Mouse (Mus musculus) mesoderm, embryonic 11.5 days (tissue): ENCODE measurements at regions not wholly inside any gene's neighbourhood (a gene's known extent, or its start where the extent isn't known, plus 50 kb on each side); places are given as distances from the start of the nearest gene placed in this dataset.

ENCODE experiments used
- DNase-seq: peaks from one replicate; pipeline ENCODE4 v3.0.0-alpha.2; 2012; ENCODE audit warnings: low read depth, low spot score

DNA sequence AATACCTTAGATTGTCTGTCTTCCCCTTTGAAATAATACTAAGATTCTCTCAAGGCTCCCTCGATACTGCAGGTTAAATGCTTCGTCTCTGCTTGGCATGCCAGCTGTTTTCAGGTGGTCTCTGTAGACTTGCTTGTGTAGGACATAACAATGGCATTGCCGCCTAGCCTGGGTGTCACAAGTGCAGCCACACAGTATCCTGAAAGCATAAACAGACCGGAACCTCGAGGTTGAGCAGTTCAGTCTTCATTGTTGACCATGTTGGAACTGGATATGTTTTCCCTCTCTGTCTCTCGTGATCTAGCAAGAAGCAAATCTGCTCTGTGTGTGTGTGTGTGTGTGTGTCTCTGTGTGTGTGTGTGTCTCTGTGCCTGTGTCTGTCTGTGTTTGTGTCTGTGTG lies 675.4 kb upstream of the Tmem132c start:
- DNase-seq: no peak

- DNase-seq: no peak
Observed at GRCm38 (mm10) chr5:126573766-126574165, 667.8 kb upstream of the Tmem132c start.

DNA sequence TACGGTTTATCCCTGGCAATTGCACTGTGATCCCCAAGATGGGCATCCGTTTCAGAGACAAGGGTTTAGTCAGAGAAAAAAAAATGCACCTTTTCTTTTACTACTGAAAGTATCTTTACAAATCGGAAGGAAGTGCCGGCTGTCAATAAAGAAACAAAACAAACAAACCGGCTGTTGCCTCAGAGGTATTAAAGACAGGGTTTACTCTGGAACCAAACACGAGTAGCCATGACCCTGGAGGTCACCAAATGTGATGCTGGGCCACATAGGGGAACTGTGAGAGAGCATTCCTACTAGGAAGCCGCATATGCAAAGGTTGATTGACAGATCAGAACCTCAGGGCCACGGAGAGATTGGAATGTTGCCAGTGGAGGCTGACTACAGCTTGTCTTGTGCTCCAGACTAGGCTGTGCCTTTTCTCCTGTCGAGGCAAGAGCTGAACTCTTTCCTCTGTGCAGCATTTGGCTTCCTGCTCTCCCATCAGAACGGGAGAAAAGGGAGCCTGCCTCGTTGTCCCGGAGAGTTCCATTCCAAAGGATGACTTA lies 643.8 kb upstream of the Tmem132c start:
- no peak for DNase-seq

DNA sequence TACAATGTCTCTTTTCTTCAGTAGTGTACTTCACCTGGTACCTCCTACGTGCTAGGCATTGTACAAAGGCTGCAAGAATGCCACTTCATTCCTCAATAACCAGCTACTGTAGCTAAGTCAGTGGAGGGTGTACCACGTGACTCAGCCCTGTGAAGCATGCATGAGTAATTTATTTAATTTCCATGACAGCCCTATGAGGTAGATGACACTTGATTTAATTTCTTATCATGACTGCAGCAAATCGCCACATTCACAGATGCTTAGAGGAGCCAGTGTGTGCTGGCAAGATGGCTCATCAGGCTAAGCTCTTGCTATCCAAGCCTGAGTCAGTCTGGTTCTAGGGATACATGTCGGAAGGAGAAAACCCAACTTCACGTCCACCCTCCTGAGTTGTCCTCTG lies 642.0 kb upstream of the Tmem132c start:
- no peak for DNase-seq

DNA sequence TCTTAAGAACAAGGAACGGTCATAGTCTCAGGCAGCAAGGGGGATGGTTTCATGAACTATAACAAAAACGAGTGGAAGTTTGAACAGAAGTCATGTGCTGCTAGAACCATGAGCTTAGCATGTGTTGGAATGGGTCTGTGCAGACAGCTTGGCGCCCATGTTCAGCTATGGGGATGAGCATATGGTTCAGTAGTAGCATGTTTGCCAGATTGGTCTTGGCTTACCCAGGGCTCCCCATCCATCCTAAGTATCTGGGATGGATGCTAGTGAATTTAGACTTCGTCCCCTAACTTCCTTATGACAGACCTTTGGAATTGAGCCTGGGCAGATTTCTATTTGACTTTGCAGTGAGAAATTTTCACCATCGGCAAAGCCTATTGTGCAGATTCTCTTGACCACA lies 634.9 kb upstream of the Tmem132c start:
- DNase-seq: no peak

- DNase-seq: no peak
Observed at GRCm38 (mm10) chr5:126612571-126612970, 629.0 kb upstream of the Tmem132c start.

- no peak for DNase-seq
Observed at GRCm38 (mm10) chr5:126622551-126622950, 619.1 kb upstream of the Tmem132c start.

DNA sequence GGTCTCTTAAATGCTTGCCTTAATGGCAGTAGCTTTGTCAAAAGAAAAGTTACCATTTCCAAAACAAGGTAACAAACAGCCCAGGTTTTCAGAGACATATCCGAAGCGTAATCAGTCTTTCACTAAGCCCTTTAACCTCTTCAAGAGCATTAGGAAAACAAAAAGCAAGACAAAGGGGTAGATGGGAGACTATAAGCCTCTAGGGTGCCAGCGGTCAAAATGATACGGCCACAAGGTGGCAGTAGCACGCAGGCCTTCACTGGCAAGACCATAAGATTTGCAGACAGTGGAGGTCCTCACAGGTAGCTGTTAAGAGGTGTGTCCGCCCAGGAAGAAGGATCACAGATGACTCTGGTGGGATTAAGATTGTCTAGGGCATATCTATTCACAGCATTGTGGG lies 618.4 kb upstream of the Tmem132c start:
- peak; percentile 62 for DNase-seq

DNA sequence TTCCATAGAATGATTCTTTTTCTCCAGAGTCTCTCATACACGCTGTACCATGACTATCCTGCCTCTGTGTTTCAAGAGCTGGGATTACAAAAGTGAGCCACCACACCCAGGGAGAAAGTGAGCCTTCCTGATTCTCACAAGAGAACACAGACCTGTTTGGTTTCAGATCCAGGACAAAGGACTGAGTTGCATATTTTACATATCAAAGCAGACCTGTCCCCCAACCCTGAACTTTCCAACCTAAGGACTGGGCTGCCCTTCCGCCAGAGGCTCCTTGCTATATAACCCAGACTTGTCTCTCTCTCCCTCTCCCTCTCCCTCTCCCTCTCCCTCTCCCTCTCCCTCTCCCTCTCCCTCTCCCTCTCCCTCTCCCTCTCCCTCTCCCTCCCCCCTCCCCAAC lies 611.8 kb upstream of the Tmem132c start:
- no peak for DNase-seq

DNA sequence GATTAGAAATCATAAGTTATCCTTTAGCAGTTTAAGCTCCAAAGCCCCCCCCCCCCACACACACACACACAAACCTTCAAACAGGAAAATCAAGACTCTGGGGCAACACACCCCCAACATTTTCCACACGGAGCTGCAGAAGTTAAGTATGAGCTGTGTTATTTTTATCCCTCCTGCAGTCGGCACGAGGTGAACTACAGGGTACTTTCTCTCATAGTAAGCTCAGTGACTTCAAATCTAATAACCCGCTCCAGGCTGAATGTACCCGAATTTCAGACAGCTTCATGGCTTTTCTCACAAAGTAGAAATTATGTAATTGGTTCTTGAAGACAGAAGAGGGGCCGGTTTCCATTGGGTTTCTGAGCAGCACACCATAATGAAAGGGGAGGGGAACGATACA lies 591.2 kb upstream of the Tmem132c start:
- DNase-seq: no peak

- peak; percentile 81 for DNase-seq
Observed at GRCm38 (mm10) chr5:126651367-126651766, 590.2 kb upstream of the Tmem132c start.

GRCm38 (mm10) chr5:126662648-126663047 lies 579.0 kb upstream of the Tmem132c start:
- no peak for DNase-seq

- DNase-seq: peak; percentile 61
Observed at GRCm38 (mm10) chr5:126671156-126671555, 570.5 kb upstream of the Tmem132c start.

DNA sequence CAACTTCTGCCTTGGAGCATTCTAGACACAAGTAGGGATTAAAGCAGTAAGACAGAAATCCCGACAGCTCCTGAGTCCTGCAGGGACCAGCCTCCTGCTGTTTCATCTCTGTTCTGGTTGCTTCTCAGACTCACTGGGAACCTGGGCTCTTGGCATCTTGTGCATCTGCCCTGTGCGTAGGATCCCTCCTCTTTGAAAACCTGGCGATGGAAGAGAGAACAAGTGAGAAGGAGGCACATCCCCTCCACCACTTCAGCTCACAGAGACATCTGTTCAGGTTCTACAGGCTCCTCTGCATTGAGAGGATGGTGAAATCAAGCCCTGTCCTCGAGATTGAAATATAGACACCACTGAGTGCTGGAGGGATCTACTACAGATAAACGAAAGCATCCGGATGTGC lies 561.3 kb upstream of the Tmem132c start:
- DNase-seq: no peak

DNA sequence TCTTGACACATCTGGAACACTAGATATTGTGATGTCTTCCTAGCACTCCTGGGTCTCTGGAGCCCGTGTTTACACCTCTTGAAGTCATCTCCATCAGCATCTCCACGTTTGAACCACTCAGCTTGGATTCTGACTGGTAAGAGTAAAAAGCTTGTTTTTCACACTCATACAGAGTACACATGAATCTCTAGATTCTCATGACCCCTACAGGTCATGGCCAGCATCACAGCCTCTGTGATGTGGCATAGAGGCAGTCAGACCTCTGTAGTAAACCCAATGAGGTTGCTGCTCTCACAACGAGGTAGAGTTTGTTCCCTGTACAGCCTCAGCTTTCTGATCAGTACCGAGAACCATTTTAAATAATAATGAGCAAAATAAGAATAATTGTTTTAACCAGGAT lies 542.3 kb upstream of the Tmem132c start:
- no peak for DNase-seq

DNA sequence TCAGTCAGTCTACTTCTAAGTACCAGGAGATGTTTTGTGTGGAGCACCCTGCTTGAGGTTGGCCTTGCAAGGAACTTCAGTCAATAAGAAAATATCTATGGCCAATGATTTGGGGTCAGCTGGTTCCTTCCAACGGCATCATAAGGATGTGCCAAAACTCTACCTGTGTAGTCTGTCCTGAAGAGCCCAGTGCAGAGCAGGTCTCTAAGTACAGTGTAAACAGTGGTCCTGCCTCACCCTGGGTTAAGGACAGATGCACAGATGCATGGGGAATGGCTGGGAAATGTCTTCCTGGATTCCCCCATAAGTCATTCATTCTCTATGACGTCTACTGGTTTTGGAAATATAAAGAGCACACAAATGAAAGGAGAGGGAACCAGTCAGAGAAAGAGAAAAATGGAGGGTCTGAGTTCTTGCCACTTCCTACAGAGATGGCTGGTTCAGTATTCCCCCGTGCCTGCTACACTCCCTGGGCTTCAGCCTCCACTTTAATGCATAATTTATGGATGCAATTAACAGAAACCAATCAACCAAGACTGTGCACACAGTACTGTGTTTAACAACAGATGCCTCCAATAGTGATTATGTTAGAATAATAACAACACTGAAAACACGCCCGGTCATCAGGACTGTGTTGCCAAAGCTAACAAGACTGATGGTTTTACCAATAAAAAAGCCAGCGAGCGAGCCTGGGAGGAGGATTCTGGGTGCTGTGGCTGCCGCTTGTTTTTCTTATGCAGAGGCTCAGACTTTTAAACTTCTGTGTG lies 537.9 kb upstream of the Tmem132c start:
- DNase-seq: peak; percentile 3

DNA sequence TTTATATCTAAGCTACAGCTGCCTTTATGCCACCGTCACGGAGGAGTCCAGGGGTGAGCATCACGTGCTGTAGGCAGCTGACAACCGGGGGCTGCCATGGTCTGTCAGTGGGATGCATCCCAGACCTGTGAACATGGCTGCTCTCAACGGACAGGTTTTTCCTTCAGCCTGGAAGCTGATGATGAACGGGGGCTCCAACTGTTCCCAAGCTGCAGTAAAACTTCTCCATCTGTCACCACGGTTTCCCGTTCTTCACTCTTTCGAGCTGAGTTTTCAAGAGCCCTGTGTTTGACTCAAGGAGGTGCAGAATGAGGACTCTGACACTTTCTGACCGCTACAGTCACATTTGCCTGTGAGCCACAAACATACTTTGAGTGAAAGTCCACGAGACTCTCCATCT lies 535.7 kb upstream of the Tmem132c start:
- DNase-seq: no peak

- no peak for DNase-seq
Observed at GRCm38 (mm10) chr5:126706701-126707100, 534.9 kb upstream of the Tmem132c start.

- no peak for DNase-seq
Observed at GRCm38 (mm10) chr5:126714672-126715071, 526.9 kb upstream of the Tmem132c start.

DNA sequence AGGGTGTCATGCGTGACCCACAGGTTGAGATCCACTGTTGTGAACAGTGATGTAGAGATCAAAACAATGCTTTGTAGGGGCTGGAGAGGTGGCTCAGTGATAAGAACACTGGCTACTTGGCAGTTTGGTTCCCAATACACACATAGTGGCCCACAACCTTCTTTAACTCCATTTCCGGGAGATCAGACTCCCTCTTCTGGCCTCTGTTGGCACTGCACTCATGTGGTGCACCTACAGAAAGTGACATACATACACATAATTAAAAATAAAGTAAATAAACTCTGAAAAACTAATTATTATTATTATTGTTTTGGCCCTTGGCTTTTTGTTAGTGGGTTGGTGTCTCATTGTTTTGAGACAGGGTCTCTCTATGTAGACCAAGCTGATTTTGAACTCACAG lies 523.2 kb upstream of the Tmem132c start:
- no peak for DNase-seq

- DNase-seq: no peak
Observed at GRCm38 (mm10) chr5:126721300-126721699, 520.3 kb upstream of the Tmem132c start.

- DNase-seq: no peak
Observed at GRCm38 (mm10) chr5:126723304-126724295, 518.0 kb upstream of the Tmem132c start.
